Mouse (Mus musculus) ovary, postnatal 10 days (tissue): ENCODE data around the gene Rdh8.

ENCODE experiments used
- DNase-seq: peaks from one replicate; pipeline ENCODE4 v3.0.0; 2022; ENCODE audit warnings: low spot score

Rdh8 gene

GRCm38 (mm10) chr9:20837184-20837947 lies 19.1 kb downstream of the Rdh8 start:
- DNase-seq, result no peak

GRCm38 (mm10) chr9:20838931-20839330 lies 20.6 kb downstream of the Rdh8 start:
- no peak for DNase-seq

GRCm38 (mm10) chr9:20842211-20842610 lies 23.9 kb downstream of the Rdh8 start:
- no peak for DNase-seq

GRCm38 (mm10) chr9:20842670-20843069 lies 24.4 kb downstream of the Rdh8 start:
- no peak for DNase-seq

GRCm38 (mm10) chr9:20850179-20850578 lies 31.9 kb downstream of the Rdh8 start:
- DNase-seq, result no peak

GRCm38 (mm10) chr9:20857131-20857530 lies 38.8 kb downstream of the Rdh8 start:
- DNase-seq, result no peak

- no peak for DNase-seq
Measured at GRCm38 (mm10) chr9:20859926-20860325, 41.6 kb downstream of the Rdh8 start.

GRCm38 (mm10) chr9:20861821-20862220 lies 43.5 kb downstream of the Rdh8 start:
- no peak for DNase-seq

GRCm38 (mm10) chr9:20862225-20862624 lies 43.9 kb downstream of the Rdh8 start:
- no peak for DNase-seq

GRCm38 (mm10) chr9:20866879-20867278 lies 48.6 kb downstream of the Rdh8 start:
- no peak for DNase-seq

GRCm38 (mm10) chr9:20868448-20869001 lies 50.2 kb downstream of the Rdh8 start, which contains the start of gene A230050P20Rik:
TSS of gene A230050P20Rik (plus strand) at chr9:20868642.
- DNase-seq, result no peak

GRCm38 (mm10) chr9:20869246-20869645 lies 50.9 kb downstream of the Rdh8 start:
- DNase-seq, result no peak

- no peak for DNase-seq
Measured at GRCm38 (mm10) chr9:20870211-20871173, 52.2 kb downstream of the Rdh8 start.

- DNase-seq, result no peak
Measured at GRCm38 (mm10) chr9:20872991-20873390, 54.7 kb downstream of the Rdh8 start.

- DNase-seq, result no peak
Measured at GRCm38 (mm10) chr9:20873521-20873920, 55.2 kb downstream of the Rdh8 start.

- no peak for DNase-seq
Measured at GRCm38 (mm10) chr9:20875021-20875790, 56.9 kb downstream of the Rdh8 start.
